Mouse (Mus musculus) bone marrow, adult 2 months (tissue): ENCODE results near the gene Tmem156. TPM values are rescaled to one million over a fixed set of nuclear protein-coding genes. Genes with fewer than 3 reads are reported as not detected.
A peak's percentile ranks its signal among the peaks of the same experiment; 100 is the strongest.

Experiments used
- H3K27ac ChIP-seq: fragments of 200-500 bp; 2 replicates; pipeline ENCODE4 v1.5.1; 2012; ENCODE audit warnings: low read depth, mild to moderate bottlenecking, control low read depth, inconsistent platforms, low read length; ENCODE audit not compliant: control insufficient read depth, poor library complexity, insufficient read depth
- H3K4me1 ChIP-seq: fragments of 200-500 bp; 2 replicates; pipeline ENCODE4 v1.6.1; 2011; ENCODE audit warnings: low read length; ENCODE audit not compliant: control insufficient read depth, insufficient read depth
- H3K4me3 ChIP-seq: fragments of 200-500 bp; replicated peaks from 2 replicates; pipeline ENCODE3; 2011; ENCODE audit warnings: mild to moderate bottlenecking, low read depth, low read length, control low read depth; ENCODE audit not compliant: control insufficient read depth
- CTCF ChIP-seq: fragments of 200-500 bp; IDR thresholded peaks from 2 replicates; pipeline ENCODE4 v1.5.1; 2011; ENCODE audit warnings: low read length, control low read depth; ENCODE audit not compliant: control insufficient read depth, insufficient read depth
- POLR2A ChIP-seq: fragments of 200-500 bp; IDR thresholded peaks from 2 replicates; pipeline ENCODE4 v1.6.1; 2011; ENCODE audit warnings: low read depth, mild to moderate bottlenecking, control low read depth, low read length, borderline replicate concordance; ENCODE audit not compliant: control insufficient read depth
- WGBS: fragments of 180-500 bp; shearing (Covaris S2); methylation state at CpG from one replicate; pipeline ENCODE4 v1.1.7; 2018; 5-methylcytosine and 5-hydroxymethylcytosine counted together
- polyA plus RNA-seq: library from polyadenylated mRNA; stranded (reverse); fragments of >200 nt; gene quantifications from 2 replicates; pipeline ENCODE4 v1.2.4, GENCODE M21; 2011; ENCODE audit warnings: low replicate concordance; ENCODE audit not compliant: missing spikeins, insufficient read depth, insufficient read length

Tmem156 gene
- polyA plus RNA-seq, 1 experiment = 8.5 TPM

DNA sequence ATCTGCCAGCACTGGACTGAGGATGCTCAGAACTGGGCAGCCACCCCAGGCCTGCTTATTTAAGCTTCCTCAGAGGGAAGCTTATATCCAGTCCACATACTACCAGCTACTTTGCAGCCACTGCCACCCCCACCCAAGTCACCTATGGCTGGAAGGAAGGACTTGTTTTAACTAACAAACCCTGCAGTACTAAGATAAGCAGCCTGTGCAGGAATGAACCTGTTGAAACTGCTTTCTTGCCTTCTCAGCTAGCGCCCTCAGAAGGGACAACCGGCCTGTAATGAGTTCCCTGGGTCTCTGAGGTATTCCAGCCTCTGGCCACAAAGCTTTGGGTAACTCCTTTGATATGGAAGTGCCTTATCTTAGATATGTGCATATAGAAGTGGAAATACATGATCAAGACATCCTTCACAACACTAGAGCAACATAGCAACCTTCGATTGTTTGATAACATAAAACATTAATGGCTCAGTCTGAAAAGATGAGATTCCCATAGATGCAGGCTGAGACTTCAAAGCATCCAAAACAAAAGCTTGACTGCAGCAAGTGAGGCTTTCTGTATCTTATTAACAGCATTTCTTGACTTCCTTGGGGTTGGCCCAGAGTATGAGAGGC is 10.2 kb upstream of the Tmem156 start:
- Histone ChIP-seq H3K27ac (peak overlapping the region; percentile 75), H3K4me3 (no peak overlapping the region), H3K4me1 (peaks cover 4% of the 10 kb centered on the region; the same call in 1 of the 2 replicates)
- WGBS = 27% methylated on average over 3 of the region's 3 CpGs
- TF ChIP-seq POLR2A = no peak
- no peak for TF ChIP-seq CTCF

DNA sequence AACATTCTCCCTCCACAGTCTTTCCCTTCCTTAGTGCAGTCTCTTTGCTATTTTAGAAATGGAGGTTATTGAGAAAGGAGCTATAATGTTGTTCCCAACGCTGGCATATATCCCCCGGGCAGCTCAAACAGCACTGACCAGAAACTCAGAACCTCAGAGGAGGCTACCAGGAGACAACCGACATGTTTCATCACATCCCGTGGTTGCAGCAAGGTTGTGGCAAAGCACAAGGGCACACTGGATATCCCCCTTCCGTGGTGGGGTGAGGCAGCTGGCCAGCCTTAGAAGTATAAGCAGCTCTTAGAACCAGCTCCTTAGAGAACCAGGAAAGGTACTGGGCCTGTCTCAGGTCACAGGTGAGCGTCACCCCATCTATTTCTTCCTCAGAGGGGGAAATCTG is 9.7 kb upstream of the Tmem156 start:
- Histone ChIP-seq H3K4me3 (no peak overlapping the region), H3K4me1 (peaks cover 4% of the 10 kb centered on the region; the same call in 1 of the 2 replicates), H3K27ac (peak overlapping the region; percentile 75)
- TF ChIP-seq CTCF = no peak
- no peak for TF ChIP-seq POLR2A
- 17% methylated on average over 6 of the region's 6 CpGs for WGBS

DNA sequence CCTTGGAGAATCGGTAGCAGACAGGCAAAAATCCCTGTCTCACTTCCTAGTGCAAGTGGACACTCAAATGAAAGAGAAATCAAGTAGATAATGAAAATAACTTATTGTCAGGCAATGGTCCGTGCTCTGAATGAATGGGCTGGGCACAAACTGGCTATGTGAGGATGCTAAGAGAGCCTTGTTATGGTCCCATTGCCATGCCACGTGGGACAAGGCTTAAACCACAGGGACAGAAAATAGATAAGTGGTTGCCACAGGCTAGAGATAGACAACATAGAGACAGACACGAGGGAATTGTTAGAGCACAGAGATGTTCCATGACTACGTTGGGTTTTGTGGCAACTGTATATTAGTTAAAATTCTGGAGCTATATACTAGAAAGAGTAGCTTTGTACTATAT is 9.3 kb upstream of the Tmem156 start:
- Histone ChIP-seq H3K4me3 (no peak overlapping the region), H3K4me1 (peaks cover 4% of the 10 kb centered on the region; the same call in 1 of the 2 replicates), H3K27ac (peak overlapping the region; percentile 51; the same call in 1 of the 2 replicates)
- TF ChIP-seq POLR2A = no peak
- no peak for TF ChIP-seq CTCF
- WGBS = 22% methylated on average over 5 of the region's 5 CpGs

DNA sequence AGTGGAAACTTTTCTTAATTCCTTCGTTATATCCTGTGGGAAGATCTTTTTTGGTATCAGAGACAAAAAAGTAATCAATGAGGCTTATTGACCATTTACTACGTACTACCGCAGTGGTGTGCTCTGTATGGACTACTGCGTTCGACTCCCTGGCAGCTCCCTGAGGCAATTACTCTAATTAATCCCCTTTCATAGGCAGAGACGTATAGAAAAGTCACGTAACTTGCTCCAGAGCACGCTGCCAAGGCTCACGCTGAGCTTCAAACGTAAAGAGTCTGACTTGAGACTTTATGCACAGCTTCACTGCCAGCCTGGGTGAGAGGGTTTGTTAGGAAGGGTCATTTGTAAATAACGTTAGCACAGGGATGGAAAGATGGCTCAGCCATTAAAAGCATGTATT is 8.1 kb upstream of the Tmem156 start:
- Histone ChIP-seq H3K4me1 (peaks cover 4% of the 10 kb centered on the region; the same call in 1 of the 2 replicates), H3K4me3 (no peak overlapping the region), H3K27ac (no peak overlapping the region)
- TF ChIP-seq POLR2A (no peak), CTCF (no peak)
- WGBS = 87% methylated on average over 11 of the region's 11 CpGs

DNA sequence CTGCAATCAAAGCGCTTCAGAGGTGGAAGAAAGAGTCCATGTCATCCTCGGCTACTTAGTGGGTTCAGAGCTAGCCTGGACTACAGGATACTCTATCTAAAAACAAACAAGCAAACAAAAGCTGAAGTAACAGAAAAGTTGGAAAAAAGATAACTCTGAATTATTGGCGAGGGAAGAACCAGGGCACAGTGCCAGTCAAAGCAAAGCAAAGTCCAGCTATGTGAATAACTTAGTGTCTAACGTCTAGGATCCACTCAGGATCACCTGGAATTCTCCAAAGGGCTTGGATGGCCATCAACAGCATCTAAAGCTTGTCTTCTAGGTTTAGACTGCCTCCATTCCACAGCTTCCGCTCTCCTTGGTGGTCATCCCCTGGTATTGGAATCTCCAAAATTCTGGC is 5.5 kb upstream of the Tmem156 start:
- Histone ChIP-seq H3K4me1 (peaks cover 5% of the 10 kb centered on the region; the same call in 1 of the 2 replicates), H3K27ac (no peak overlapping the region), H3K4me3 (no peak overlapping the region)
- no peak for TF ChIP-seq CTCF
- WGBS = 79% methylated on average over 5 of the region's 5 CpGs

DNA sequence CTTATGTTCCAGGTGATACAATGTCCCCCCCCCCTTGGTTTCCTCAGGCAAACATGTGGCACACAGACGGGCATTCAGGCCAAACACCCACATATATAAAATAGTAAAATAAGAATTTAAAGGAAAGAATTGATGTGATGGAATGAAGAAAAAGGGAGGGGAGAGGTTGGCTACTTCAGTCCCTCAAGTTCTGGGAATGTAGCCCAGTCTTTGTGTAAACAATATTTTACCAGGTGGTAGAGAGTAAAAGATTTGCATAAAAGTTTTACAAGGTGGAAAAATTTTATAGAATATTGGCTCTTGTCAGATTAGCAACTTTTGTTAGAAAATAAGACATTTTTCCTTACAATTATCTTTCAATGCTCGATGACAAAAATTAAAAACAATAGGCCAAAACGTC is 4.9 kb upstream of the Tmem156 start:
- no peak overlapping the region for H3K27ac ChIP-seq
- H3K4me3 ChIP-seq = no peak overlapping the region
- H3K4me1 ChIP-seq = peaks cover 3% of the 10 kb centered on the region; the same call in 1 of the 2 replicates
- TF ChIP-seq POLR2A (no peak), CTCF (no peak)
- 74% methylated on average over 3 of the region's 3 CpGs for WGBS

DNA sequence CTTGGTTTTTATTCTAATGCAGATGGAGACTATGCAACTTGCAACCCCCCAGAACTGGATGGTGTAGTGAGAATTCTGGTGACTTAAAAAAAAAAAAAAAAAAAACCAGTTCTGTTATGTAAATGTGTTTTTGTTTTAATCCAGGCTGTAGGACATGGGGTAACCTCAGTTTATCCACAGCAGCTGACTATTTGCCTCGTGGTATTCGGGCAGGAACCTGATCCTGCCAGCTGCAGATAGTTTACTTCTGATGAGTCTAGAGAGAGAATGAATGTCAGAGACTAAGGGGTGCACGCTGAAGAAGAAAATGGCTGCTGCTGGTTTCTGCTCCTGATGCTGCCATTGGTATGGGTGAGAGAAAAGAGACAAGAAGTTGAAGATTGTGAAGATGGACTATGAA is 4.2 kb upstream of the Tmem156 start:
- Histone ChIP-seq H3K4me3 (no peak overlapping the region), H3K27ac (no peak overlapping the region), H3K4me1 (peaks cover 1% of the 10 kb centered on the region; the same call in 1 of the 2 replicates)
- WGBS = 69% methylated on average over 3 of the region's 3 CpGs
- no peak for TF ChIP-seq POLR2A
- no peak for TF ChIP-seq CTCF

DNA sequence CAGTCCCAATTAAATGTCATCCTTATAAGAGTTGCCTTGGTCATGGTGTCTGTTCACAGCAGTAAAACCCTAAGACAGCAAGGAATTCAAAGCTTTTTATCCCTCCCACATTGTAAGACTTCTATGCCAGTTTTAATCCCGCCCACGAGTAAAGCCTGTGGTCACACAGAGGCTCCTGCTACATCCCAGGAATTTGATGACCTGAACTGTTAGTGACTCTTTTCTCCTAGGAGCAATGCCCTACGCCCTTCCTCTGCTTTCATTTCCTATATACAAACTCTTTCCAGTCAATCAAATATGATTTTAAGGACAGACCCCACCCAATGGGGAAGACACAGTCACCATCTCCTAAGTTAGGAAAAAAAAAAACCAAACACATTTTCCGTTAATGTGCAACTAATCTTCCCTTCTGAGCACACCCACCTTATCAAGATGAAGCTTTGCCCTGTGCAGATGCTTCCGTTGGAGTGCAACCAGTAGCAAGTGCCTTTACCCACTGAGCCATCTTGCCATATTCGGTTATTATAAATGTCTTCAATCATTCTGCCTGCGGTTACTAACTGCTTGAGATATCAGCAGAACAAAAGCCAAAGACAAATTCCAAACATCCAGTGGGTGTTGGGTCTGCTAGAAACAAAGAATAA is 3.1 kb upstream of the Tmem156 start:
- Histone ChIP-seq H3K27ac (no peak overlapping the region), H3K4me3 (no peak overlapping the region), H3K4me1 (peaks cover 1% of the 10 kb centered on the region; the same call in 1 of the 2 replicates)
- WGBS = 68% methylated on average over 7 of the region's 7 CpGs
- no peak for TF ChIP-seq POLR2A
- no peak for TF ChIP-seq CTCF
